Mouse (Mus musculus) liver, postnatal 0 days (tissue): ENCODE data around the gene Zfp800. TPM values are rescaled to one million over a fixed set of nuclear protein-coding genes. Genes with fewer than 3 reads are reported as not detected.

Experiments
- ATAC-seq: fragments of 200-750 bp; cut with Nextera tagmentation; 2 replicates; pipeline ENCODE4 v1.8.0; 2017; ENCODE audit warnings: mild to moderate bottlenecking, moderate library complexity
- DNase-seq: peaks from one replicate; pipeline ENCODE4 v3.0.0-alpha.2; 2016
- H3K27ac ChIP-seq: fragments of 300-500 bp; sonication (generic); 2 replicates; pipeline ENCODE4 v1.5.1; 2014; ENCODE audit warnings: antibody characterized with exemption, moderate library complexity, mild to moderate bottlenecking, low read depth
- H3K27me3 ChIP-seq: fragments of 300-500 bp; sonication (generic); 2 replicates; pipeline ENCODE4 v1.6.1; 2014; ENCODE audit warnings: low read length, control low read depth, mixed read lengths; ENCODE audit not compliant: insufficient read depth
- H3K36me3 ChIP-seq: fragments of 300-500 bp; sonication (generic); replicated peaks from 2 replicates; pipeline ENCODE4 v1.6.1; 2014; ENCODE audit warnings: mild to moderate bottlenecking, control low read depth, low read length, moderate library complexity, mixed read lengths; ENCODE audit not compliant: insufficient read depth
- H3K4me1 ChIP-seq: fragments of 300-500 bp; sonication (generic); 2 replicates; pipeline ENCODE4 v1.6.1; 2014; ENCODE audit warnings: antibody characterized with exemption, mild to moderate bottlenecking, control low read depth; ENCODE audit not compliant: insufficient read depth
- H3K4me2 ChIP-seq: fragments of 300-500 bp; sonication (generic); 2 replicates; pipeline ENCODE4 v1.6.1; 2014; ENCODE audit warnings: low read depth, mild to moderate bottlenecking, low read length, moderate library complexity, mixed read lengths
- H3K4me3 ChIP-seq: fragments of 300-500 bp; sonication (generic); 2 replicates; pipeline ENCODE4 v1.5.1; 2014; ENCODE audit warnings: low read depth, low read length
- H3K9ac ChIP-seq: fragments of 300-500 bp; sonication (generic); replicated peaks from 2 replicates; pipeline ENCODE4 v1.6.1; 2014; ENCODE audit warnings: mild to moderate bottlenecking, moderate library complexity
- H3K9me3 ChIP-seq: fragments of 300-500 bp; sonication (generic); 2 replicates; pipeline ENCODE4 v1.6.1; 2016; ENCODE audit warnings: mild to moderate bottlenecking, control low read depth, low read length, mixed read lengths
- CTCF ChIP-seq: sonication (generic); IDR thresholded peaks from 2 replicates; pipeline ENCODE4 v1.5.1; 2016; ENCODE audit warnings: antibody characterized with exemption, low read depth
- EP300 ChIP-seq: IDR thresholded peaks from 2 replicates; pipeline ENCODE4 v1.6.1; 2016; ENCODE audit warnings: antibody characterized with exemption, low read depth, mild to moderate bottlenecking
- WGBS: fragments of 180-500 bp; shearing (Covaris S2); extraction: QIAGEN DNeasy Blood & Tissue Kit; methylation state at CpG from one replicate; pipeline ENCODE4 v1.1.7; 2014; ENCODE audit not compliant: insufficient replicate concordance; 5-methylcytosine and 5-hydroxymethylcytosine counted together
- polyA plus RNA-seq: library from polyadenylated mRNA; unstranded; fragments of >200 nt; fragmentation: Nextera tagmentation; extraction: Ambion mirVana; gene quantifications from 2 replicates; pipeline ENCODE4 v1.2.1, GENCODE M21; 2015

The Zfp800 gene
- polyA plus RNA-seq, 1 experiment from 2014 or later, result 17.1 TPM

GRCm38 (mm10) chr6:28329002-28329596, 68.7 kb downstream of the Zfp800 start:
- Histone ChIP-seq H3K9me3 (no peaks in the 10 kb centered on the region), H3K4me2 (no peak overlapping the region), H3K27ac (no peak overlapping the region), H3K9ac (no peak overlapping the region), H3K36me3 (no peaks in the 10 kb centered on the region), H3K27me3 (no peaks in the 10 kb centered on the region), H3K4me3 (no peak overlapping the region), H3K4me1 (no peaks in the 10 kb centered on the region)
- WGBS, result 68% methylated on average over 10 of the region's 10 CpGs
- TF ChIP-seq EP300 (no peak), CTCF (no peak)
- ATAC-seq, result no peak
- DNase-seq, result no peak

DNA sequence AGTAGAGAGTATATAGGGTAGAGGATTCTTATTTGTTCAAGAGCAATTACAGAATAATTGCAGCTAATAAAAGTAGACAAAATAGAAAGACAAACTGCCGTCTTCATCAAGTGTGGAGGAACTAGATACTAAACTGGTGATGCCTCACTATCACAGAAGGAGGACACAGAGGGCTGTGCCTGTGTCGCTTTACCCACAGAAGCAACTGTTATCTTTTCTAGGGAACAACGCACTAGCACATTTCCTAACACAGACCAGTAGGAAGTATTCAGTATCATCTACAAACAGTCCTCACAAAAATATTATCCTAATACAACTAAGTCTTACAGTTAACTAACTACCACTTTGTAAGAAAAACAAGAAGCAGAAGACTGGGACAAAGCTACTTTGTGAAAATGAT, 71.1 kb downstream of the Zfp800 start:
- peak; percentile 17; the same call in 1 of the 2 replicates for TF ChIP-seq EP300
- TF ChIP-seq CTCF, result no peak
- 71% methylated on average over 3 of the region's 3 CpGs for WGBS
- ATAC-seq (no peak), DNase-seq (no peak)
- H3K9ac ChIP-seq, result no peak overlapping the region
- H3K4me2 ChIP-seq, result no peak overlapping the region
- no peaks in the 10 kb centered on the region for H3K27me3 ChIP-seq
- no peak overlapping the region for H3K4me3 ChIP-seq
- no peak overlapping the region for H3K27ac ChIP-seq
- no peaks in the 10 kb centered on the region for H3K9me3 ChIP-seq
- no peaks in the 10 kb centered on the region for H3K4me1 ChIP-seq
- H3K36me3 ChIP-seq, result no peaks in the 10 kb centered on the region

GRCm38 (mm10) chr6:28322399-28322798, 75.4 kb downstream of the Zfp800 start:
- no peaks in the 10 kb centered on the region for H3K4me1 ChIP-seq
- no peak overlapping the region for H3K9ac ChIP-seq
- H3K36me3 ChIP-seq, result no peaks in the 10 kb centered on the region
- H3K27ac ChIP-seq, result no peak overlapping the region
- TF ChIP-seq EP300 (no peak), CTCF (no peak)
- ATAC-seq (no peak), DNase-seq (no peak)
- no peak overlapping the region for H3K4me2 ChIP-seq
- H3K9me3 ChIP-seq, result no peaks in the 10 kb centered on the region
- H3K4me3 ChIP-seq, result no peak overlapping the region
- H3K27me3 ChIP-seq, result no peaks in the 10 kb centered on the region
- 50% methylated on average over 7 of the region's 7 CpGs for WGBS

- Histone ChIP-seq H3K4me3 (no peak overlapping the region), H3K27me3 (no peaks in the 10 kb centered on the region), H3K4me2 (no peak overlapping the region), H3K9ac (no peak overlapping the region), H3K4me1 (no peaks in the 10 kb centered on the region), H3K36me3 (no peaks in the 10 kb centered on the region), H3K9me3 (no peaks in the 10 kb centered on the region), H3K27ac (no peak overlapping the region)
- TF ChIP-seq EP300, result no peak
- TF ChIP-seq CTCF, result no peak
- WGBS, result 45% methylated on average over 13 of the region's 13 CpGs
- ATAC-seq, result no peak
- no peak for DNase-seq
Measured at GRCm38 (mm10) chr6:28319648-28320270, 78.0 kb downstream of the Zfp800 start.

DNA sequence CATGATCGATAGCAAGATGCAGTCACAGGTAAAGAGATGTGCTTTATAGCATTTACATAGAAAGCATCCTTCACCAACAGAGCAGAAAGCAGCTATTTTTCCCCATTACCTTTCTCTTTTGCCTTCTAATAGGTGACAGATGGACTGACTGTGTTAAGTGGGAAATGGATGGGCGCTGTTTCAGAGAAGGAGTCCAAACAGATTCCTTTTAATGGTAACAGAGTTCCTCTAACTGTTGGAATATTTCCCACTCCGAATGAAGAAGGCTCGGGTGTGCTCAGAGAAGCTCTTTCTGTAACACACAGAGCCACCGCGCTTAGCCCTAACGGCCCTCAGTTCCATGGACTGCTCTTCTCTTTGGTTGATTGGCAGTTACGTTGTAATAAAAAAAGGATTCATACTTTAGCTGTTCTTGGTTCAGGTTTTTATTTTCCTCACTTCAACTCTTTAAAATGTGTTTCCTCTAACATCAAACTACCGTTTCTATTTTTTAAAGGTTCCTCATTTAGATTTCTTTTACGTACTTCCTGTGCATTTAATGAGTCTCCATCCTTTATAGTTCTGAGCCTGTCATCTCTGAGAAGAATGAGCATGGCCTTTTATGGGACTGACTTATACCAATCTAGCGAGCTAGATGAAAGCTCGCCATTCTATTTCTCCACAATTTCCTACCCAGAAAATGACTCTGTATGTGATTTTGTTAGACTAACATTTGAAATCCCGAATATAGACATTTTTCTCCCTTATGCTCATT, 78.8 kb downstream of the Zfp800 start:
- Histone ChIP-seq H3K36me3 (no peaks in the 10 kb centered on the region), H3K27ac (no peak overlapping the region), H3K4me1 (no peaks in the 10 kb centered on the region), H3K9ac (no peak overlapping the region), H3K27me3 (no peaks in the 10 kb centered on the region), H3K4me2 (no peak overlapping the region), H3K4me3 (no peak overlapping the region), H3K9me3 (no peaks in the 10 kb centered on the region)
- WGBS, result 58% methylated on average over 13 of the region's 13 CpGs
- DNase-seq, result no peak
- TF ChIP-seq CTCF (no peak), EP300 (no peak)
- no peak for ATAC-seq

GRCm38 (mm10) chr6:28315208-28315607, 82.6 kb downstream of the Zfp800 start:
- Histone ChIP-seq H3K9me3 (no peaks in the 10 kb centered on the region), H3K4me3 (no peak overlapping the region), H3K36me3 (no peaks in the 10 kb centered on the region), H3K4me2 (no peak overlapping the region), H3K9ac (no peak overlapping the region), H3K4me1 (no peaks in the 10 kb centered on the region), H3K27me3 (no peaks in the 10 kb centered on the region), H3K27ac (no peak overlapping the region)
- TF ChIP-seq EP300 (no peak), CTCF (no peak)
- no peak for ATAC-seq
- no peak for DNase-seq
- WGBS, result 68% methylated on average over 3 of the region's 3 CpGs
